Mouse (Mus musculus): ENCODE measurements at regions not wholly inside any gene's neighbourhood (a gene's known extent, or its start where the extent isn't known, plus 50 kb on each side); places are given as distances from the start of the nearest gene placed in this dataset.
A peak's percentile ranks its signal among the peaks of the same experiment; 100 is the strongest.

DNA sequence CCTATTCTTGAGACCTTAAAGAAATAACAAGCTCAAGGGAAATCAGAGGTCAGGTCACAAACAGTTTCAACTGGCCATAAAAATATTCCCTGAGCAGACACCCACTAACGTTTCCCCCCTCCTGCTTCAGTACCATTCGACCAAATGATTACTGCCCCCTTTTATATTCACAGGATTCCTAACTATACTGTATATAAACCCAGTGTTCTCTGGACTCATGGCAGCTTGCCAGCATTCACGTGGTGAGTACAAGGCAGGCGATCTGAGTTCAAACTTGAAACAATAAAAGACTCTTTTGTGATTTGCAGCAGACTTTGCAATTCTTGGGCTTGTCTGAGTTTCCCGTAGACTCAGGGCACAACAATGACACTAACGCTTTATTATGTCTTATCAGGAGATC is 989.0 kb upstream of the H2afb3 start:
- no peaks in the 10 kb centered on the region for H3K4me1 ChIP-seq
- H3K27me3 ChIP-seq, result no peaks in the 10 kb centered on the region
- no peak overlapping the region for H3K4me2 ChIP-seq
- H3K9ac ChIP-seq, result no peak overlapping the region
- no peak for ATAC-seq (replicated peaks; ENCODE audit: low FRiP score)
- no peaks in the 10 kb centered on the region for H3K9me3 ChIP-seq (replicated peaks)
- no peaks in the 10 kb centered on the region for H3K36me3 ChIP-seq
- H3K4me3 ChIP-seq (replicated peaks), result no peak overlapping the region
- WGBS, result 51% methylated on average over 6 of the region's 6 CpGs
- H3K27ac ChIP-seq, result no peak overlapping the region

DNA sequence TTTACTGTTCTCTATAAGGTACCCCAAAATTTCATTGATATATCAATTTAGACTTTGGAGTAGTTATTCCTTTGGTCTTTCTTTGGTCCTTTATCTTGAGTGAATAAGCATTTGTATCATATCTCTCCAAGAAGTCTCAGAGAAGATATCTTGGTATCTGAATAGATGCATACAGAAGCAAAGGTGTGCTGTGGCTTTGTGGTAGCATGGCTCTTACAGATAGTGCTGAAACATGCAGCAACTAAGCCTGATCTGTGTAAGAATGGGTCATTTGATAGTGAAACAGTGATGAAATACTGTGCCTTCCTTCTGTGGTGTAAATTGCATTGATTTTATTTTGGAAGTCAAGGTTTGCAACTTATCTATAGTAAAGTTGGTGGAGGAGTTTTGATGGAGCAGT is 978.3 kb upstream of the H2afb3 start:
- Histone ChIP-seq H3K9ac (no peak overlapping the region), H3K4me3 (replicated peaks) (no peak overlapping the region), H3K27ac (no peak overlapping the region), H3K36me3 (no peaks in the 10 kb centered on the region), H3K27me3 (no peaks in the 10 kb centered on the region), H3K9me3 (replicated peaks) (no peaks in the 10 kb centered on the region), H3K4me1 (no peaks in the 10 kb centered on the region), H3K4me2 (no peak overlapping the region)
- no peak for ATAC-seq (replicated peaks; ENCODE audit: low FRiP score)

DNA sequence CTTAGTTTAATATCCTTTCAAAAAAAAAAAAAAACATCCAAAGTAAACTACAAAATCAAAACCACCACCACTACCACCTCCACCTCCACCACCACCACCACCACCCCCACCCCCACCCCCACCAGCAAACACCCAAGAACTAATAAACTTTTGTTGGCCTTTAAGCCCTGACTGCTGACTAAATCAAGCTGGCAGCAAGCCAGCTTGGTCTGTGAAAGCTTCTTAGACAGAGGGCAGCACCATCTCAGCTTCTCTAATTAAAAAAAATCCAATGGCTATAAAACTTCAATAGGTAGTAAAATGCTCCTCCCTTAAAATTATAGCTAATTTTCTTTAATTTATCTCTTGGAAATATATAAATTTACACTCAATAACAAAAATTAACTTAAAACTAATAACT is 957.2 kb upstream of the H2afb3 start:
- no peak overlapping the region for H3K27ac ChIP-seq

GRCm38 (mm10) chrX:121269620-121270019 is 956.7 kb upstream of the H2afb3 start:
- no peaks in the 10 kb centered on the region for H3K36me3 ChIP-seq
- ATAC-seq (replicated peaks; ENCODE audit: low FRiP score), result no peak
- H3K27ac ChIP-seq, result no peak overlapping the region
- H3K9ac ChIP-seq, result no peak overlapping the region
- H3K9me3 ChIP-seq (replicated peaks), result no peaks in the 10 kb centered on the region
- no peak overlapping the region for H3K4me2 ChIP-seq
- no peak overlapping the region for H3K4me3 ChIP-seq (replicated peaks)
- H3K4me1 ChIP-seq, result no peaks in the 10 kb centered on the region
- 39% methylated on average over 2 of the region's 2 CpGs for WGBS
- H3K27me3 ChIP-seq, result no peaks in the 10 kb centered on the region

More for the DNA sequence above, 957.2 kb upstream of the H2afb3 start:
- Histone ChIP-seq H3K9me3 (replicated peaks) (no peaks in the 10 kb centered on the region), H3K4me1 (no peaks in the 10 kb centered on the region), H3K27me3 (no peaks in the 10 kb centered on the region), H3K9ac (no peak overlapping the region), H3K4me3 (replicated peaks) (no peak overlapping the region), H3K36me3 (no peaks in the 10 kb centered on the region), H3K4me2 (no peak overlapping the region)
- ATAC-seq (replicated peaks; ENCODE audit: low FRiP score), result no peak

- no peak overlapping the region for H3K27ac ChIP-seq
- H3K27me3 ChIP-seq, result no peaks in the 10 kb centered on the region
- ATAC-seq (replicated peaks; ENCODE audit: low FRiP score), result peak; percentile 88
- H3K4me2 ChIP-seq, result no peak overlapping the region
- no peak overlapping the region for H3K9ac ChIP-seq
- WGBS, result 38% methylated on average over 3 of the region's 3 CpGs
- no peak overlapping the region for H3K4me3 ChIP-seq (replicated peaks)
- no peaks in the 10 kb centered on the region for H3K36me3 ChIP-seq
- no peaks in the 10 kb centered on the region for H3K4me1 ChIP-seq
- no peaks in the 10 kb centered on the region for H3K9me3 ChIP-seq (replicated peaks)
Observed at GRCm38 (mm10) chrX:121232142-121233000, 919.5 kb upstream of the H2afb3 start.

Measured in kidney, embryonic 15.5 days (tissue).